ENCODE assay signal across 16 mouse cellular contexts in genomic region chr19:27178195-27178807, GRCm38 (mm10). TPM values are rescaled to one million over a fixed set of nuclear protein-coding genes. Genes with fewer than 3 reads are reported as not detected.
DNase-seq lines count a peak whose midpoint lies in the region; ATAC-seq lines count a peak whose summit lies in the region.
"Had no signal": no experiment of that assay in that cellular context is flagged by ENCODE, and none has a peak within 500 bp of the region (broad histone marks: within the 10 kb centered on the region; RNA-seq: fewer than 3 reads in every experiment).

No protein-coding gene starts in this region.

- WGBS in forebrain, embryonic 14.5 days = 52% methylated on average over 5 of the region's 5 CpGs
- 85% methylated on average over 5 of the region's 5 CpGs for WGBS in forebrain, embryonic 11.5 days
- 56% methylated on average over 5 of the region's 5 CpGs for WGBS in hindbrain, embryonic 15.5 days
- 87% methylated on average over 5 of the region's 5 CpGs for WGBS in hindbrain, embryonic 12.5 days
- WGBS in neural tube, embryonic 14.5 days = 59% methylated on average over 5 of the region's 5 CpGs

- H3K4me1 ChIP-seq in forebrain, embryonic 14.5 days (ENCODE audit: control insufficient read depth, insufficient read depth, low read length) = peaks cover 4% of the 10 kb centered on the region; the same call in 1 of the 2 replicates
- no peaks in the 10 kb centered on the region for H3K4me1 ChIP-seq in forebrain, embryonic 11.5 days (replicated peaks; ENCODE audit: control insufficient read depth, insufficient read depth, low read length)
- H3K4me1 ChIP-seq in hindbrain, embryonic 15.5 days (replicated peaks) = no peaks in the 10 kb centered on the region
- no peaks in the 10 kb centered on the region for H3K4me1 ChIP-seq in hindbrain, embryonic 12.5 days
- no peaks in the 10 kb centered on the region for H3K4me1 ChIP-seq in neural tube, embryonic 14.5 days (ENCODE audit: control insufficient read depth, insufficient read depth, low read length)

- H3K36me3 ChIP-seq in forebrain, embryonic 14.5 days (ENCODE audit: control insufficient read depth, insufficient read depth, low read length) = no peaks in the 10 kb centered on the region
- H3K36me3 ChIP-seq in forebrain, embryonic 11.5 days (ENCODE audit: control insufficient read depth, insufficient read depth, low read length) = no peaks in the 10 kb centered on the region
- no peaks in the 10 kb centered on the region for H3K36me3 ChIP-seq in hindbrain, embryonic 15.5 days
- no peaks in the 10 kb centered on the region for H3K36me3 ChIP-seq in hindbrain, embryonic 12.5 days
- H3K36me3 ChIP-seq in neural tube, embryonic 14.5 days (ENCODE audit: control insufficient read depth, insufficient read depth, low read length) = no peaks in the 10 kb centered on the region
- H3K36me3 ChIP-seq: heart, embryonic 13.5 days; limb, embryonic 15.5 days had no signal

- intact Hi-C loops in left cerebral cortex, postnatal 25 days (cut with DNase I) = no loop called here

- ATAC-seq in forebrain, embryonic 14.5 days = peak; percentile 46; the same call in 1 of the 2 replicates
- ATAC-seq in forebrain, embryonic 11.5 days (replicated peaks; ENCODE audit: low FRiP score) = no peak
- ATAC-seq in hindbrain, embryonic 15.5 days (ENCODE audit: low FRiP score, low read depth) = peak; percentile 48
- ATAC-seq in hindbrain, embryonic 12.5 days (ENCODE audit: low FRiP score) = no peak
- ATAC-seq in neural tube, embryonic 14.5 days (ENCODE audit: low read depth) = peak; percentile 56; the same call in 1 of the 2 replicates
- ATAC-seq: intestine, embryonic 16.5 days had no signal

- H3K4me3 ChIP-seq in forebrain, embryonic 14.5 days (ENCODE audit: low read depth, low read length) = no peak overlapping the region
- H3K4me3 ChIP-seq in forebrain, embryonic 11.5 days (ENCODE audit: low read depth, low read length) = no peak overlapping the region
- no peak overlapping the region for H3K4me3 ChIP-seq in hindbrain, embryonic 15.5 days
- no peak overlapping the region for H3K4me3 ChIP-seq in hindbrain, embryonic 12.5 days
- H3K4me3 ChIP-seq in neural tube, embryonic 14.5 days (ENCODE audit: low read depth, low read length) = no peak overlapping the region
- H3K4me3 ChIP-seq: erythroblast, embryonic 14.5 days; heart, embryonic 13.5 days; limb, embryonic 15.5 days had no signal

- H3K4me2 ChIP-seq in forebrain, embryonic 14.5 days (ENCODE audit: low read length) = no peak overlapping the region
- H3K4me2 ChIP-seq in forebrain, embryonic 11.5 days (ENCODE audit: low read depth, low read length, severe bottlenecking) = no peak overlapping the region
- H3K4me2 ChIP-seq in hindbrain, embryonic 15.5 days = no peak overlapping the region
- no peak overlapping the region for H3K4me2 ChIP-seq in hindbrain, embryonic 12.5 days (replicated peaks)
- H3K4me2 ChIP-seq in neural tube, embryonic 14.5 days (ENCODE audit: low read depth, low read length) = no peak overlapping the region
- H3K4me2 ChIP-seq: heart, embryonic 13.5 days; limb, embryonic 15.5 days had no signal

- H3K27ac ChIP-seq in forebrain, embryonic 14.5 days (ENCODE audit: low read depth, low read length) = no peak overlapping the region
- no peak overlapping the region for H3K27ac ChIP-seq in forebrain, embryonic 11.5 days (ENCODE audit: low read depth, low read length)
- no peak overlapping the region for H3K27ac ChIP-seq in hindbrain, embryonic 15.5 days (replicated peaks)
- no peak overlapping the region for H3K27ac ChIP-seq in hindbrain, embryonic 12.5 days
- H3K27ac ChIP-seq in neural tube, embryonic 14.5 days (ENCODE audit: low read depth, low read length) = no peak overlapping the region
- H3K27ac ChIP-seq: heart, embryonic 13.5 days; limb, embryonic 15.5 days had no signal

- H3K9ac ChIP-seq in forebrain, embryonic 14.5 days (ENCODE audit: low read length) = no peak overlapping the region
- H3K9ac ChIP-seq in forebrain, embryonic 11.5 days (ENCODE audit: low read length) = no peak overlapping the region
- H3K9ac ChIP-seq in hindbrain, embryonic 15.5 days = no peak overlapping the region
- H3K9ac ChIP-seq in hindbrain, embryonic 12.5 days = no peak overlapping the region
- no peak overlapping the region for H3K9ac ChIP-seq in neural tube, embryonic 14.5 days (replicated peaks; ENCODE audit: low read depth, low read length)
- H3K9ac ChIP-seq: heart, embryonic 13.5 days; limb, embryonic 15.5 days had no signal

- DNase-seq in forebrain, embryonic 14.5 days (ENCODE audit: low spot score) = peak; percentile 50
- DNase-seq in forebrain, embryonic 11.5 days (ENCODE audit: low spot score) = no peak
- no peak for DNase-seq in neural tube, embryonic 10.5 days (ENCODE audit: extremely low spot score, low spot score)
- no peak for DNase-seq in frontal cortex, postnatal 10 days (ENCODE audit: low spot score in 2 of 2)
- no peak for DNase-seq in left cerebral cortex, postnatal 25 days (ENCODE audit: low spot score in 2 of 2)
- DNase-seq: B cell, adult 2 months; cerebellum, adult 2 months; embryo, embryonic 11 days; right cerebral cortex, postnatal 25 days had no signal

- no peaks in the 10 kb centered on the region for H3K9me3 ChIP-seq in forebrain, embryonic 14.5 days (replicated peaks; ENCODE audit: control insufficient read depth, low read length)
- H3K9me3 ChIP-seq in forebrain, embryonic 11.5 days (ENCODE audit: control insufficient read depth, low read length) = no peaks in the 10 kb centered on the region
- H3K9me3 ChIP-seq in hindbrain, embryonic 15.5 days = no peaks in the 10 kb centered on the region
- H3K9me3 ChIP-seq in hindbrain, embryonic 12.5 days (replicated peaks) = no peaks in the 10 kb centered on the region
- H3K9me3 ChIP-seq in neural tube, embryonic 14.5 days (ENCODE audit: control insufficient read depth, low read length) = no peaks in the 10 kb centered on the region
- H3K9me3 ChIP-seq: heart, embryonic 13.5 days; limb, embryonic 15.5 days had no signal

- no peaks in the 10 kb centered on the region for H3K27me3 ChIP-seq in forebrain, embryonic 14.5 days (replicated peaks; ENCODE audit: control insufficient read depth, insufficient read depth, low read length)
- no peaks in the 10 kb centered on the region for H3K27me3 ChIP-seq in forebrain, embryonic 11.5 days (ENCODE audit: control insufficient read depth, insufficient read depth, low read length)
- H3K27me3 ChIP-seq in hindbrain, embryonic 15.5 days = no peaks in the 10 kb centered on the region
- no peaks in the 10 kb centered on the region for H3K27me3 ChIP-seq in hindbrain, embryonic 12.5 days
- no peaks in the 10 kb centered on the region for H3K27me3 ChIP-seq in neural tube, embryonic 14.5 days (ENCODE audit: control insufficient read depth, insufficient read depth, low read length)
- H3K27me3 ChIP-seq: heart, embryonic 13.5 days; limb, embryonic 15.5 days had no signal

RNA-seq across cellular contexts. Expression of gene Vldlr, which starts 38.0 kb away (rescaled TPM):
- polyA plus RNA-seq in forebrain, embryonic 14.5 days (2014; fragmentation: Nextera tagmentation; extraction: Ambion mirVana) = 25.5 and 32.6 TPM in 2 replicates
- 10.6 and 12.9 TPM in 2 replicates for polyA plus RNA-seq in forebrain, embryonic 11.5 days (2014; fragmentation: Nextera tagmentation; extraction: Ambion mirVana)
- polyA plus RNA-seq in hindbrain, embryonic 15.5 days (2015; fragmentation: Nextera tagmentation; extraction: Ambion mirVana) = 27.0 and 30.7 TPM in 2 replicates
- polyA plus RNA-seq in hindbrain, embryonic 12.5 days (2016; fragmentation: Nextera tagmentation; extraction: Ambion mirVana) = 12.6 and 14.1 TPM in 2 replicates
- polyA plus RNA-seq in neural tube, embryonic 14.5 days (2014; fragmentation: Nextera tagmentation; extraction: Ambion mirVana) = 26.7 and 28.9 TPM in 2 replicates
- 10 to 100 TPM; 61.8 to 63.1 TPM for total RNA-seq in left cerebral cortex, postnatal 25 days (2021)
- polyA plus RNA-seq: erythroblast, embryonic 14.5 days had no signal

Comparison
In these comparisons a context has a peak if more than half of its experiments do, and no peak if none do; other contexts are left out.
1. ATAC-seq: peak in forebrain, embryonic 14.5 days (single experiment), hindbrain, embryonic 15.5 days (single experiment) and neural tube, embryonic 14.5 days (single experiment); none in forebrain, embryonic 11.5 days (single experiment) and hindbrain, embryonic 12.5 days (single experiment).